Mouse (Mus musculus): ENCODE measurements at regions not wholly inside any gene's neighbourhood (a gene's known extent, or its start where the extent isn't known, plus 50 kb on each side); places are given as distances from the start of the nearest gene placed in this dataset.

DNA sequence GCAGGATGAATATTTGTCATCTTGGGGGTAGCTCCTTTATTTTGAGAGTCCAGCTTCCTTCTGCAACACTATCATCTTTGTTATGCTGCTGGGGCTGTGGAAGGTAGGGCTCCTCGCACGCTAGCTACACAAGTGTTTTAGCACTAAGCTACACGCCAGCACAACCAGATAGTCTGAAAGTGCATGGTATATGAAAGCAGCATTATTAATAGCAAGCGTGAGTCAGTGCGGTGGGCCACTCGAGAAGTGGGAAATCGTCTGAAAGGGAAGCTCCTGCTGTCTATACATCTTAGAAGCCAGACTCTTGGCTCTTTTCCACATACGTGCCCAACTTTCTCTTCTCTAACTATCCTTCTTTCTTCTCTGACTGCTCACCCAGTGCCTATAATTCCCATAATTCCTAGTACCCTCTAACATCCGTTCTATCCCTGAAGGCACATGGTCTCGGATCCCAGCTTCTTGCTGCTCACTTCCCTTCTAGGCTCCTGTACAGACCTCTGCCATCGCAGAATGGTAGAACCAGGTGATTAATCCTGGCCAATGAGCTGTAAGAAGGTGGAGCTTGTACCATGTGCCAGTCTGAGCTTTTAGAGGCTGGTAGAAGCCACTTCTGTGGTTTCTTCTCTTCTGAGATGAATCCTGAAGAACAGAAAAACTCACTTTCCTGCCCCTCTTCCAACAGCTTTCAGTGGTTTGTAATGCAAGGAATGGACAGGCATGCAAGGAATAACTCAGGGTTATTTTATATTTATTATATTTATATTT is 55.5 kb downstream of the E030025P04Rik start:
- no peak for DNase-seq (ENCODE audit: low spot score in 2 of 2)

DNA sequence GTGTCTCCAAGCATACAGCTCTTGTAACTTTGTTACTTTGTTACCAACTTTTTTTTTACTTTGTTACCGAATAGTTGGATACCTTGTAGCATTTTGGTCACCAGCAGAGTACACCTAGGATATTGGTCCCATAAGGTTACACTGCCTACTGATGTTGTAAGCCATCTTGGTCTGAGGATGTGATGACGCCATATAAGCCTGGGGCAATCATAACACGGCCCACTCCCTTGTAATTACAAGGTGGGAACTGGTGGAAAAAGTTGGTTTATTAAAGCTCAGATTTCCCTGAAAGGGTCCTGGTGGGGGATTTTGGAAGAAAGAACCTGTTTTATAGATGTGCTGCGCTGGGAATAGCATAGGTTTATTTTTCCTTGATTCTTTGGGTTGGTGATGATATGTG is 62.2 kb downstream of the E030025P04Rik start:
- no peak for DNase-seq (ENCODE audit: low spot score in 2 of 2)

DNA sequence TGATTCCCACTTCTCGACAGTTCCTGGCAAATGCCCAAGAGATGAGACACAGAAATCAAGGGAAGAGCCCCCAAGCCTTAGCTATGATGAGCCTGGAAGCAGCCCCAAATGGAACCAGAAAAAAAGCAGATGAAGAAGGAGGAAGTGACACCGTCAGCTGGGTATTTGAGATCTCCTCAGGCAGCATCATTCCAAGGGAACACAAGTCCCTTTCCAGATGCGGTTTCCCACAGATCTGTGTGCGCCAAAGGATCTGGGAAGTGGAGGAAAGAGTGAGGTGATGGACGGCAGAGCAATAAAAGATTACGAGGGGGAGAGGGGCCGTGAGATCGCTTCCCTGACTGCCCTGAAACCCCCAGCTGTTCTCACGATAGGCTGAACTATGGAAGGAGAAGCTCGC is 62.7 kb downstream of the E030025P04Rik start:
- no peak for DNase-seq (ENCODE audit: low spot score in 2 of 2)

DNA sequence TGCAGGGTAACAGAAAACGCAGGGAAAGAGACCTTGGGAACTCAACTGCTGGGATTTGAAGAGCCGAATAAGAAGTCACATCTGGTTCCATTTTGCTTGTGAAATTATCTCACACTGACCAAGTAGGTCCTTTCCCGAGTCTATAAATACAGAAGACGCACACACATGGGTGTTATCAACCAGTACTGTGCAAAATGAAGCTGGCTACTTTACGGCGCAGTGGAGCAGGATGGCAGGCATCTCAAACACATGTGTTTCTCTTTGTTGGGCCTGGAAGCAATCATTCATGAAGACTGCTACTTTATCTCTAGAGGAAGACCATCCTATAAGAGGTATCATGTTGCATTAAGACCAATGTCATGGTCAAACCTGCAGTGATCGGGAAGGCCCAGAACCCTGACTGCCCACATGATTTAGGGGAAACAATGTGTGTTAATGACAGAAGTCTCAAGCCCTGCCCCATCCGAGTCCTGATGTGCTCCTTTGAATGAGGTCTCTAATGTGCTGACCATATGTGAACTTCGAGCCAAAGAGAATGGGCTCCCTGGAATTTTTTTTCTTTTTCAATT is 63.2 kb downstream of the E030025P04Rik start:
- DNase-seq (ENCODE audit: low spot score in 2 of 2), result no peak

DNA sequence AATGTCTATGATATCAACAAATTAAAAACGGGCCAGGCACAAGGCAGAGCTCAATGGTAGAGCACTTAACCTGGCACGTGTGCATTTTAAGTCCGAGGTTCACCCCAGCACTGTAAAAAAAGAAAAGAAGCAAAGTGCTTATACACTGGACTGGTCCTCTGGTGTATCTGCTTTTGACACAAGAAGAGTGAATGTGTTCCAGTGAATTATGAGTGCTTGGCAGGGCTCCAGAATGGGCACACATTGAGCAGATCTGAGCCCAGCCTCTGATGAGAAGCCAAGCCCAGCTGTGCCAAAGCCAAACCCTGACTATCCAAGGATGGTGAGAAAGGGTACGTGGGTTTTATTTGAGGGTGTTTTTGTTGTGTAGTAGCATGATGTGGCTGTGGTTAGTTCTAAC is 64.7 kb downstream of the E030025P04Rik start:
- DNase-seq (ENCODE audit: low spot score in 2 of 2), result no peak

DNA sequence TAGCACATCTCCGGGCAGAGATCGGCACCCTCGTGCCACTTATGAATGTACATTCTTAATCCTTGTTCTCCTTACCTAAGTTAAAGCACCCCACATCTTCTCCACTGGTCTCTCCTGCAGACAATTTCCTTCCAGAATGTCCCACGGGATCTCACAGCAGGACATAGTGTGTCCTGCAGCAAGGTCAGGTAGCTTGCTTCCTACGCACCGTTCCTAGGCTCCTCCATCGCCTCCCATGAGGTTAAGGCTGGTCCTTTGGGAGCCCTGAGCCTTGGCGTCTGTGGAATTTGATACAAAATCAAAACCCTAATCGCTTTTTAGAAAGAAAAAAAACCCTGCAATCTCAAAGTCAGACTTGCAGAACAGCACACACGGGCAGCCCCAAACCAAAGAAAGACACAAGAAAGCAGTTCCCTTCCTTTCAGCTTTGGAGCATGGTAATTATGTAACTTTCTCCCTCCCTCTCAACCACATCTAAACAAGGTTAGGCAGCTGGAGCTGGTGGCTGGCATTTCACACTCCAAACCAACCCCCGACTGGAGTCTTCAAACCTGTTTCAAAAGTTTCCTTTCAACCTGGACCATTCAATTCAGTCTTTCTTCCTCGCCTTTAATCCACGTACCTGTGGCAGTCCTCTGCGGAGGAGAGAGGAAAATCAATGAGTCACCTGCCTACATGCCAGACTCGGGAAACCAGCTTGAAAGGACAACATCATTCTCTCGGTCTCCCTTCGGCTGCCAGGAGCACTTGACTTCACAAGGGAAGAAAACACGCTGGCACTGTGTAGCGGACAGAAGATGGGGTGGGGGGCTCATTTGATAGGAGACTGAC is 67.4 kb downstream of the E030025P04Rik start:
- DNase-seq (ENCODE audit: low spot score in 2 of 2), result peak in 1 of 2 experiments; percentile 46

DNA sequence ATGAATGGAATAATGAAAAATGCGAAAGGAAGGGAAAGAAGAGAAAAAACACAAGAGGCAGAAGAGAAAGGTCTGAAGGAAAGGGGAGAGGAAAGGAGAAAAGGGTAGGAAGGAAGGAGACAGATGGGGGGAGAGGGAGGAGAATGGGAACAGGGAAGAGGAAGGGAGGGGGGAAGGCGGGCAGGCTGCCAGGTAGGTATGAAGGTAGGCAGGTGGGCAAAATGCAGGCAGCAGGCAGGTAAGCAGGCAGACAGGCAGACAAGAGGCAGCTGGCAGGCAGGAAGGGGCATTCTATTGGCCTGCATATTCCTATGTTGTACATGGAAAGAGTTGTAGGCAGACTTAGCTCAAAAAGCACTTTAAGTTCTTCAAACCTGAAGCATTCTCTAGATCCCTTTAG is 72.8 kb downstream of the E030025P04Rik start:
- no peak for DNase-seq (ENCODE audit: low spot score in 2 of 2)

DNA sequence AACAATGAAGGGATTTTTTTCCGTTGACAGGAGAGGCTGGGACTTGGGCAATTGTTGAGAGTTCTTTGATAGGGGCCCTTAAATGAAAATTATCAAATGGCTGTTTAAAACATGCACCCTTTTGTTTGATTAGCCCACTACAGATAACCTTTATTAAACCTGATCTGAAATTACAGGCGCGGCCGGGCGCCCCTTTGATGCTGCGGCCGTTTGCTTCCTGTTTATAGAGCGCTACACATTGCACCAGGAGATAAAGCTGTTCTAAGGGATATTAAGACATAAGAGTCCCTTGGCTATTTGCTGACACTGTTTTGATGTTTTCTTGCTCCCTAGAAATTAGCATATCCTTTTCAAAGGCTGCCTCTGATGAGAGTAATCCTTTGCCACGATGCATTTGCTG is 73.8 kb downstream of the E030025P04Rik start:
- no peak for DNase-seq (ENCODE audit: low spot score in 2 of 2)

DNA sequence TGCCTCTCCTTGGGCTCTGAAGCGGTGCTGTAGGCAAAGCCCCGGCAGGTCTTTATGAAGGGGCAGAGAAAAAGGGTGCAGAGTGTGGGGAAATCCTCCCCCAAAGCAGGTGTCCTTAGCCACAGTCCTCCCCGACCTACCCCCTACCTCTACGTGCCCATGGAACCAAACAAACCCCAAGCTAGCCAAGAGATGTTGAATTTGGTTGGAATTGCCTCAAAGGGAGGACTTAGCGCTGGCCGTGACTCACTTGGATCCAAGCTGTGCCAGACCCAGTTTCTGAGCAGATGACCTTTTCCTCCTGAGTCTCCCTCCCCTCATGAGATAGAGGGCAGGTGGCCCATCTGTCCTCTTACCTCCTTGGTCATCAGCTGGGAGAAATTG is 74.9 kb downstream of the E030025P04Rik start:
- no peak for DNase-seq (ENCODE audit: low spot score in 2 of 2)

DNA sequence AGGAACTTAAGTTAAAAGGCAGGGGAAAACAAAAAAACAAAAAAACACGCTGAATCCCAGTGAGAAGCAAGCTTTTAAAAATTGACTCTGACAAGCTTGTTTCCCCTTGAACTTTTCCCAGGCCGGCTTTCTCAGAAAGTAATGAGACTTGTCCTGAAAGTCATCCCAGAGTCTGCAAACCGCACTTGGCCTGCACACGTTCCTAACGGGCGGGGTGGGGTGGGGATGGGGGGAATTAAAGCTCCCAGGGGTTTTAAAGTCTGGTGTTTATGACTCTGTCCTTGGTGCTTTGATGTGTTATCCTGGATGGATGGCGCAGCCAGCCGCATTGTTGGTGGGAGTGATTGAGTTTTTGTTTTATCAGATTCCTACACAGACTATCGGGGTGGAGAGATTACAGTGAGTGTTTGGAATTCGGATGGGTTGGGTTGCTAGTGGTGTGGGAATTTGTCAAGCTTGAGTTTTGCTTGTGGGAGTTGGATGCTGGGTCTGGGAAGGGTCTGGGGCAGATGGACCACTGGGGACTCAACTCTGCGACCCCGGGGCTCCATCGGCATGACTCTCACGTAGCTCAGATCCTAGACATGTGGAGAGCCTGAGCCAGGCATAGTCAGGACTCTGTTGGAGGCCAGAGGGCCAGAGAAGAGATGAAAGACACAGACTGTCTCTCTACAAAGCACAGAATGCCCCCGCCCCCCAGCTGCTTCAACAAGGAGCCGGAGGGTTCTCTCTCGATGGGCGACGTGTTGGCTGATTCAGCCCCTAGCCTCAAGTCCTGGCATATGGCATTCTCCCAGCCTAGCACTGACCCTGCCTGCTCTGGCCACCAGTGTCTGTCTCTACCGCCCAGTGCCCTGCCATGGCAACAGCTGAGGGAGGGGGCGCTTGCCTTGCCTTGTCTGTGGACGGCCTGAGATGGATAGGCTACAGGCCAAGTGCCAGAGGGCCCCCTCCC is 75.5 kb downstream of the E030025P04Rik start:
- peak in 1 of 2 experiments; percentile 24 for DNase-seq (ENCODE audit: low spot score in 2 of 2)

DNA sequence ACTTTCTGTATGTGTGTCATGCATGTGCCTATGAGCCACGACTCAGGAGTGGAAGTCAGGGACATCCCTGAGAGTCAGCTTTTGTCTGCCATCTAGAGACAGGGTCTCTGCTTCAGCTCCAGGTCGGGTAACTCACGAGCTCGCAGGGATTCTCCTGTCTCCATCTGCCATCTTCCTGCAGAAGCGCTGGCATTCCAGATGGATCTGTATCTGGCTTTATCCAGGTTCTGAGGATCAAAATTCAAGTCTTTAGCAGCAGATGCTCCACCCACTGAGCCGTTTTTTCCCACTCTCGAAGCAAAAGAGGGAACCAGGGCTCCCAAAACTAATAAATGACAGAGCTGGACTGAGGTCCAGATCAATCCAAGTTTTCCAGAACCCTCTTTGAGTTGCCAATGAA is 76.4 kb downstream of the E030025P04Rik start:
- DNase-seq (ENCODE audit: low spot score in 2 of 2), result no peak

DNA sequence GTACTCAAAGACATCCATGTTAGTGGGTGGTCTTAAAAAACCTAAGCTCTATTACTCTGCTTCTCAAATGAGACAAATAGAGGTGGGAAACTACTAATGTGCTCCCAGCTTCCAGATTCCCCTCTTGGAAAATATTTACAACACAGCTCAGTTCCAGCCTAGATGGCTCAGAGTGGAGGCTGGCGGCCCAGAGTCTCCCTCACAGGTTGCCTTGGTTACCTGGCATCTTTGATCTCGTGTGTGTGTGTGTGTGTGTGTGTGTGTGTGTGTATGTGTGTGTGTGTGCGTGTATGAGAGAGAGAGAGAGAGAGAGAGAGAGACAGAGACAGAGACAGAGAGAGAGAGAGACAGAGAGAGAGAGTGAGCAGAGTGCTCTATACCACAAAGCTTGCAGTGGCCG is 82.2 kb downstream of the E030025P04Rik start:
- no peak for DNase-seq (ENCODE audit: low spot score in 2 of 2)

DNA sequence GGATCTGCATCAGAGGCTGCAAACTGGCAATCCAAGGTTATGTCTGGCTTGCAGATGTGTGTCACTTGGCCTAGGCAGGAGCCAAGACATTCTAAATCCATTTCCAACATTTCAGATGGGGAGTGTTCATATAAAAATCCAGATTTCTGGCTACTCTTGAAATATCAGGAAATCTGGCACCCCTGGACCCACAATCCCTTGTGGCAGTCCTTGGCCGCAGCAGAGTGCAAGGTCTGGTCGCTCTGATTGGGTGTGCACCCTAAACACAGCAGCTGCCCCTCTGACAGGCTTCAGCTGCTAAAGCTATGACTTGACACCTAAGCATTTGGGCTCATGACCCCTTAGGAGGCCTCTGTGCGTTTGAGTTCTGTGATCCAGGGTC is 83.7 kb downstream of the E030025P04Rik start:
- DNase-seq (ENCODE audit: low spot score in 2 of 2), result no peak

DNA sequence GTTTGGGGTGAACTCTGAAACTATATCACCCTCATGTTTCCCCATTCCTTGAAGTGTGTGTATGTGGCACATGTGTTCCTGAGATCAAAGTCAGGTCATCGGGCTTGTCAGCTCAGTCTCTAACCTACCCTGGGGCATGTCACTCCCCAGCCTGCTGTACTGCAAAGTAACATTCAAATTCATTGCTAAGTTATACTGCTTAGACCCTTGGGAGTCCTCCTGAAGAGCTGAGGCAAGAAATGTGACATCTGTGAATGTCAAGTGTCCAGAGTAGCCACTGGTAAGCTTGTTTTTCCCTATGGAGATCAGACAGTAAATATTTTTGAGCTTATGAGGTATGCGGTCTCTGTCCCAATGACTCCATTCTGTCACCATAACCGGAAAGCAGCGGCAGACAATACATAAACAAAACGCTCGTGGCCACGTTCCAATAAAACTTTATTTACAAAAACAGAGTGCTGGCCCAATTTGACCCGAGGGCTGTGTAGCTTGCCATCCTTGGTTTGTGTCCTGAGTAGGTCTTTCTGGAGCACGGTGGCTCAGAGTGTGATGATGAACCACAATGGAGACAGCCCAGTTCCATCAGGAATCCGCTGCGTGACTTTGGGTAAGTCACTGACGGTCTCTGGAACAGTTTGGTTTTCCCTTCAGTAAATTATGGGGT is 84.2 kb downstream of the E030025P04Rik start:
- DNase-seq (ENCODE audit: low spot score in 2 of 2), result no peak

DNA sequence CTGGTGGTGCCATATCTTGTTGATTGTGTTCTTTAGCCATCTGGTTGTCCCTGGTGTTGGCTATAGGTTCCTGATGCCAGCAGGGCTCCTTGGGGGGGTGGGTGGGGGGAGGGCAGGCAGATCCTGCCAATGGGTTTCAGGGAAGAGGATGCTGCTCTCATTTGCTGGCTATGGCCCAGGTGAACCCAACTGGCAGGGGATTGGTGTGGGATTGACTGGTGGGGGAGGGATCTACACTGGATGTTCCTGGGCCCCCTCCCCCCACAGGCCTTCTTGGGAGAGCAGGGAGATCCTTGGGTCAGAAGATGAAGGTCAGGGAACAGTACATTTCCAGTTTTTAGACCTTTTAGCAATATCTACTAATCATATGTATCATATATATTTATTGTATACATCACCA is 86.1 kb downstream of the E030025P04Rik start:
- no peak for DNase-seq (ENCODE audit: low spot score in 2 of 2)

DNA sequence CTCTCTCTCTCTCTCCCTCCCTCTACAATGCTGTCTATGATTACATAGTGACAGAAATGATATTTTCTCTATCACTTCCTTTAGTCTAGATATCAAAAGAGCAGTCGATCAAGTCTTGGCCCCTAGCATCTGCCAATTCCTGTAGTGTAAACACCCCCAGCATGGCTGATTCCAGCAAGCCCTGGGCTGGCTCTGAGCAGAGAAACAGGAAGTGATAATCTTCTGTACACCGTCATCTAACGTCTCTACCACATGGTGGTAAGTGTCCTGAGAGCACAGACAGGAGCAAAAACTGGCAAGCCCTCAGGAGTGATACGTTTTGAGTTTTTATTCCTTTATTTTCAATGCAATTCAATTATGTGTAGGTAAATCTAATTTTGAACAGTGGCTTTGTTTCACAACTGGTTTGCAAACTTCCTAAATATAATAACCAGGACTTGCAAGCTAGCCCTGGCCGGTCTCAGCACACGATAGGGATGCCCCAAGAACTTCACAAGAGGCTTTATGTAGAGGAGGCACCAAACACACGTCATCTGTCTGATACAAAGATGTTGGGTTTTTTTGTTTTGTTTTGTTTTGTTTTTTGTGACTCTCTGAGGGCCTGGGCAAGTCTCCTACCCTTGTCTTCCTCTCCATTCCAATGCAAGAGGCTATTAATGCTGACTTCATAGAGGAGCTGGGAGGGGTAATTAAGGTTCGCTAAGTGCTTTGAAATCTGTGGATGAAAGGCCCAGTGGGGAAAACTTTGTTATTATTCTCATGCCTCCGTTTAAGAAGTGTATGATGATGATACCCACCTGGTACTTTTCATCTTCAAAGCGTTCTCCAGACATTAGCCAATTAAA is 95.7 kb downstream of the E030025P04Rik start:
- no peak for DNase-seq (ENCODE audit: low spot score in 2 of 2)

DNA sequence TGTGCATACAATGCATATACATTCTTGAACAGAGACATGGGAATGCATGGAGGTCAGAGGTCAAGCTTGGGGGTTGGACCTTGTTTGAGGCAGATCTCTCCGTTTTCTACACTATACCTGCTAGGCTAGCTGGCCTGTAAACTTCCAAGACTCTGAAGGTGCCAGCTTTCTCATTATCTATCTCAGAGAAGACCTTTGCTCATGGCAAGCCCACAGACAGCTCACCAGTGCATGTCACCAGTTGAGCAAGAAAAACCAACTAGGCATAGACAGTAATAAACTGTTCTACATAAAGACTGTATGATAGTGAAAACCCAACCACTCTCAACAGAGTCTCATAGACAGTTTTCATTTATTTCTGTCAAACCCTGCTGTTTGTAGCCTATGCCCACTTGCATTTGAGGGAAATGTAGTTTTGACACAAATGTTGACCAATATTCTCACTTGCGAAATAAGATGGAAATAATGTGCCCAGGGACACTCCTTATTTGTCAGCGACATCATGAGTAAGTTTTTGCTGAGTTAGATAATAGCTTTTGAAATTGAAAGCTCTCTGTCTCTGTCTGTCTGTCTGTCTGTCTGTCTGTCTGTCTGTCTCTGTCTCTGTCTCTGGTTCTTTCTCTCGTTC is 96.6 kb downstream of the E030025P04Rik start:
- DNase-seq (ENCODE audit: low spot score in 2 of 2), result no peak

DNA sequence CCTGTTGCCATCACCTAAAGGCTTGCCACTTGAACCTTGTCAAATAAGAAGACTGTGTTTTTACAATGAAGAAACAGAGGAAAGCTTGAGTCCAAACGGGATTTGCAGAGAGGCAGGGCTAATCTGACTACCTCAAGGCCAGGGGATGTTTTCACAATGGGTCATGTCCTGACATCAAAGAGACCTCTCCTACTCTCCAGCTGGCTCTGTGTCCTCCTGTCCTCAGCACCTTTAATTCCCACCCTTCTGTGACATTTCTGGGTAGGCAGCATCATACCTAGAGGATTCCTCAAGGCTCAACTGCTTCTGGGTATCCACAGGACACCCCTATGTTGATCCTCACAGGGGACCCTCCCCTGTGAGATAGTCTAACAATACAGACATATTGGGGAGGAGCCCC is 97.7 kb downstream of the E030025P04Rik start:
- no peak for DNase-seq (ENCODE audit: low spot score in 2 of 2)

DNA sequence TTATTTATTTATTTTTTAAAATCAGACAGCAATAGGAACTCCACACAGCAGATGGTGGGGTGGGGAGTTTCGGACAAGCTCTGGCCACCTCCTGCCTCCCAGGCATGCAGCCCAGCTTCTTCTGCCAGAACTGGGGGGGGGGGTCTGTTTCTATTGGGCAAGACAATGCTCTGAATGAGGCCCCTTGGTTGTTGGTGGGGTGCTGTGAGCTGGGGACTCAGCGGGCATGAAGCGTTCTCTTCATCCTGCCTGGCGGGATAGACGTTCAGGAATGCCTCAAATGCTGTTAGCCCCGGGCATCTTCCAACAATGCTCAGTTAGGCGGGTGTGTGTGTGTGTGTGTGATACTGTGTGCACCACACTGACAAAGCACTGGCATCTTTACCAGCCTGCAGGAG is 103.7 kb downstream of the E030025P04Rik start:
- DNase-seq (ENCODE audit: low spot score in 2 of 2), result no peak
